Mouse (Mus musculus) activated CD4-positive, CD25-positive, alpha-beta regulatory T cell, adult 4 months (primary cell): ENCODE data around the gene Fitm2. TPM values are rescaled to one million over a fixed set of nuclear protein-coding genes. Genes with fewer than 3 reads are reported as not detected.

Experiments used
- ATAC-seq: one replicate; pipeline ENCODE4 v1.8.0; 2017
- polyA plus RNA-seq, 2 experiments: library from polyadenylated mRNA; unstranded; fragments of 100-300 nt; shearing (Covaris generic); gene quantifications; one replicate each; pipeline ENCODE4 v1.2.1; 2017

Gene Fitm2
- polyA plus RNA-seq: 1 to 10 TPM; 2.0 to 2.4 TPM

- peak; percentile 96 for ATAC-seq
Measured at GRCm38 (mm10) chr2:163472466-163472851, at the start of gene Fitm2. TSS of gene Fitm2 (minus strand) at chr2:163472629.

- ATAC-seq: no peak
Measured at GRCm38 (mm10) chr2:163506300-163507004, 34.0 kb upstream of the Fitm2 start, which contains the start of gene Hnf4a. TSS of gene Hnf4a (plus strand) at chr2:163506808.

GRCm38 (mm10) chr2:163503191-163503590 is 30.8 kb upstream of the Fitm2 start:
- ATAC-seq: no peak

DNA sequence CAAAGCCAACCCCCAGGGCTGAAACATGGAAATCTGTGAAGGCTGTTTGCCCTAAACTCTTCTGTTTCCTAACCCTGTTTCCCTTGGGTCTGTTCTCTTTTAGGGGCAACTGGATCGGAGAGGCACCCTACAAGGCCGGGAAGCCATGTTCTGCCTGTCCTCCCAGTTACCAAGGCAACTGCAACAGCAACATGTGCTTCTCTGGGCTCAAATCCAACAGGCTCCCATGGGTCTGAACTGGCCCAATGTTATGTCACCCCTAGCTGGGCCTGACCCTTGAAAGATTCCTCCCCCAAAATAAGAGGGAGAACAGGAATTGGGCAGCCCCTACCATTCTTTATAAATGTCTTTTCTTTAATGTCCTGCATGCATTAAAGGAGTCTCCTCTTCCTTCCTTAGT is 29.8 kb upstream of the Fitm2 start:
- ATAC-seq: no peak

- ATAC-seq: no peak
Measured at GRCm38 (mm10) chr2:163494456-163494855, 22.0 kb upstream of the Fitm2 start.

DNA sequence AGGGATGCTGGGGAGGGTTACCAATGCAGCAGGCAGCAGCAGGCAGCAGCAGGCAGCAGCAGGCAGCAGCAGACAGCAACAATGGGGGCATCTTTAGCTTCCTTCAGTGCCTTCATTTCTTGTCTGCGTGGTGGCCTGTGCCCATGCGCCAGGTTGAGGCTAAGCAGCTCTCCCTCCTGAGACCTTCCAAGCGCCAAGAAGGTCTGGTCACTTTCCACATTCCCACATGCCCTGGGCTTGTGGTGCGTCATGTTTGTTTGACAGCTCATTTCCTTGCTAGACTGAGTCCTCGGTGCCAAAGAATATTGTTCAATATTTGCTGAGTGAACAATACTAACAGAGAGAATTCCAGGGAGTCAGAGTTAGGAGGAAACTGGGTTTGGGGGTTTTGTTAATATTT is 21.5 kb upstream of the Fitm2 start:
- no peak for ATAC-seq

DNA sequence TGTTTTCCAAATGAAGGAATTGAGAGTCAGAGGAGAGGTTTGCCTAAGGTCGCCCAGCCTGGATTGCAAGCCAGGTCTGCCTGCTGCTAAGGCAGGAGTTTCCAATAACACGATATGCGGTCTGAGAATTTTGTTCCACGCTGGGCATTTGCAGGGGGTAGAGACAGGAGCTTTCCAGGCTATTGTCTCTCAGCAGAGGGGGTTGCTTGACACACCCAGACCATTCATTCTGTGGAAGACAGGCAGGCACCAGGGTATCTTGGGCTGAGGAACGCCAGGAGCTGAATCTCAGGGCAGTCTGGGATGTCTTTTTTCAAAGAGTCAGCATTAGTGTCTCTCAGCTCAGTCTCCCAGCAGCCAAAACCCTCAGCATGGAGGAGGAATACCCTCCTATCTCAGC is 20.6 kb upstream of the Fitm2 start:
- ATAC-seq: no peak

- ATAC-seq: no peak
Measured at GRCm38 (mm10) chr2:163492018-163492417, 19.6 kb upstream of the Fitm2 start, which contains the start of gene R3hdml. TSS of gene R3hdml (plus strand) at chr2:163492318.

DNA sequence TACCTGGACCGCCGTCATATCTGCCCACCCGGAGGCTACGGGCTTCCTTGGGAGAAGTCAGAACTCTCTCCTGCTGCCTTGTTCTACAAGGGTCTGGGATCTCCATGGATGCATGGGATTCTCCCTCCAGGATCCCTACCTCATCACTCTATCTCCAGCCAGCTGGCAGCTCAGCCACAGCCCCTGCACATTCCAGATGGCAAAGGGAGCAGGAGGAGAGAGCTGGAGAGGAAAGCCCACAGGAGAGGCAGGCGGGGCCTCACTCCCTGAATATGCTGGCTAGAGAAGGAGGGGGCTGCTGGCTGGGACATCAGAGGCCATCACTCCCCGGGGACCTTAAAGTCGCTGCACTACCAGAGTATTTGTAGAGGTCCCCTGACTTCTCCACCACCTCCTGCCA is 18.9 kb upstream of the Fitm2 start:
- ATAC-seq: no peak

- ATAC-seq: no peak
Measured at GRCm38 (mm10) chr2:163490656-163491055, 18.2 kb upstream of the Fitm2 start.

GRCm38 (mm10) chr2:163489725-163490291 is 17.4 kb upstream of the Fitm2 start:
- ATAC-seq: no peak

GRCm38 (mm10) chr2:163487360-163487759 is 14.9 kb upstream of the Fitm2 start:
- no peak for ATAC-seq

- no peak for ATAC-seq
Measured at GRCm38 (mm10) chr2:163481539-163482029, 9.2 kb upstream of the Fitm2 start.

DNA sequence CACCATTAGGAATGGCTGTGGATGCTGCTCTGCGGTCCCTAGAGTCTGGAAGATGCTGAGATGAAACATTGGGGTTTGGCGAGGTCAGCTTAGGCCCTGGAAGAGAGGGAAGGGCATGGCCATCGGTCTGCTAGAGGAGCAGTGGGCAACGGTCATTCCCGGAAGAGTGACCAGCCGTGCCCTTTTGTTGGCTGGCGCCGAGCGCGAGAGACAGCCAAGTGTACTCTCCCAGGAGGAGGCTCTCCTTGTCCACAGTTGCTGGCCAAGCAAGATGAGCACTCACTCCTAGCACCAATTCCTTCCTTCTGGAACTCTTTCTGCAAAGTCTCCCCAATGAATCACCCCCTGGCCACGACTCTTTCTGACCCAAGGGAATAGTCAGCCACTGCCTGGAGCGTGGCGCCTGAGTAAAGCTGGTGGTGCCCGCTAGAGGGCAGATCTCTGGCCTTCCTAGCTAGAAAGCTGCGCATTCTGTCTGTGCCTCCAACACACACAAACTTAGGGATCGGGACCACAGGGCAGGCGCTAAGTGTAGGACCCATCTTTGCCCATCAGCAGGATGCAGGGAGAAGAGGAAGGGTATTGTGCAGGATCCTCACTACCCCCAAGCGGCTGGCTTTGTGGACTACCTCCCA is 7.9 kb upstream of the Fitm2 start:
- no peak for ATAC-seq

DNA sequence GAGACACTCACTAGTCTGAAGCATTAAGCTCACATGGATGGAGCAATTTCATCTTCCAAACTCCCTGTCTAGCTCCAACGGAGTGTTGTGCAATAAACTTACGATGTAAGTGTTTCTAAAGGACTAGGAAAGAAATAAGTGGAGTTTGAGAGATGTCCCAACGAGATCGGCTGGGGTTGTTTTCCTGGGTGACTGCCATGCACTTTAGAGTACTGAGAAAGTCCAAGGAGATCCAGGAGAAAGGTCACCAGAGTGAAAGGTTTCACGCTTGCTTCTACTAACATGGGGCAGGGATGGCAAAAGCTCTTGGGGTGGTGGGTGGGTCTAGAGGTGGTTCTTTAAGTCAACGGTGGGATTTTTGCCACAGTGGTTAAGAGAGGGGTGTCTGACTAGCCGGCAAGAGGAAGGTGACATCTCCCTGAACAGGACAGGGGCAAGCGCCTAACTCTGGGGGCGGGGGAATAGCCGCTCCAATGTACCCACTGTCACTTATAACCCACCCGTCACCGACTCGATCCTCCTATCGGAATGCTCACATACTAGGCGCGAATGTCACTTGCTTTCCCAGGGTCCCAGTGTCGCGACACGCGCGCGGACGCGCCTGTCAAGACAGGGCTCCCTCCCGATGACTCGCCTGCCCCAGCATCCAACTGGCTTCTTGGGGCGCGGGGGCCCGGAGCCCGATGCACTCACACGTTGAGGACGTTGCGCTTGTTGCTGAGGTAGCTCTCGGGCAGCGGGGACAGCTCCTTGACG is 541 bp downstream of the Fitm2 start:
- ATAC-seq: no peak

DNA sequence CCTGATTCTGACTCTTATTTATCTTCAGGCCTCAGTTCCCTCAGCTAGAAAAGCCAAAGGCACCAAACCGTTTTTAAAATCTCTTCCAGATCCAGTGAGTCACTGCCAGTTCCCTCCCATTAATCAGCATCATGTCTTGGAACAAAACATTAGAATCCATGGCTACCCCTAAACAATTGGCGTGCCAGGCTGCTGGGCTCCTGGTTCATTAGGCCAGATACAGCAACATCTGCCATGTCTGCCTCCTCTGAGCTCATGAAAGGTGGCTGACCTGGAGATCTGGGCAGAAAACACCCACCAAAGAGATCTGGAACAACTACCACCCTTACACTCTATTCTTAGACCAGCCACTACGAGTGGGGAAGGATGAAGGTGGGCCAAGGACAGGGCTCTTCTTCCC is 1.3 kb downstream of the Fitm2 start:
- no peak for ATAC-seq

DNA sequence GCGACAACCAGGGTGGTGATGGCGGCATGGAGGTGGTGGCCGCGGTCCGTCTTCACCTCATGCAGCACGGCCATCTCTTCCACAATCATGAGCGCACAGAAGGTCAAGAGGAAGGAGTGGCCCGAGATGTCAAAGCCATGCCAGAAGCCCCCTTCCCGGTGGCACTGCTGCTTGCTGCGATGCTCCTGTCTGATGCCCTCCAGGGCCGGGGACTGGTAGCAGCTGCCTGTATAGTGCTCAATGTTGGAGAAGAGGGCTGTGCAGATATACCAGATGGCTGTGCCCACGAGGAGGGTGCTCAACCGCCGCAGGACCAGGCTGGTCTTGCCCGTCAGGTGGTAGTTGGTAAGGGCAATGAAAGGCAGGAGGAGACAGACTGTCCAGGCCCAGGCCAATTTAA is 2.7 kb downstream of the Fitm2 start:
- ATAC-seq: no peak

GRCm38 (mm10) chr2:163468866-163469265 is 3.6 kb downstream of the Fitm2 start:
- no peak for ATAC-seq

DNA sequence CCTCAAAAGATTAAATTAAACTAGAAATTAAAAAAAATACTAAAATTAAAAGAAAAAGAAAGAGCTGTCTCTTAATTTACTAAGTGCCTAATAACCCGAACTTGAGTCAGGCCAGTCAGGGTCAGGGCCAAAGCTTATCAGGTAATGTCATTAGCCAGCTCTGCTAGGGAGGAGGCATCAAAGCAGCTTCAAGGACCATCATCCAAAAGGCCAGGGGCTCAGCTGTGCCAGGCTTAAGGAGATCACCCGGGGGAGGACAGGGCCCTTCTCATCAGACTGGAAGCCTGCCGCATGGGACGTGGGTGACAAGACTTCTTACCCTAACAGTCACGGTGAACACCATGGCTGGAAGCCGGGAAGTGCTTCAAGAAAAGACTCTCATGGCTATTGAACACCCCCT is 4.8 kb downstream of the Fitm2 start:
- ATAC-seq: no peak

- ATAC-seq: no peak
Measured at GRCm38 (mm10) chr2:163466771-163467170, 5.7 kb downstream of the Fitm2 start.

GRCm38 (mm10) chr2:163464562-163464961 is 7.9 kb downstream of the Fitm2 start:
- ATAC-seq: no peak

DNA sequence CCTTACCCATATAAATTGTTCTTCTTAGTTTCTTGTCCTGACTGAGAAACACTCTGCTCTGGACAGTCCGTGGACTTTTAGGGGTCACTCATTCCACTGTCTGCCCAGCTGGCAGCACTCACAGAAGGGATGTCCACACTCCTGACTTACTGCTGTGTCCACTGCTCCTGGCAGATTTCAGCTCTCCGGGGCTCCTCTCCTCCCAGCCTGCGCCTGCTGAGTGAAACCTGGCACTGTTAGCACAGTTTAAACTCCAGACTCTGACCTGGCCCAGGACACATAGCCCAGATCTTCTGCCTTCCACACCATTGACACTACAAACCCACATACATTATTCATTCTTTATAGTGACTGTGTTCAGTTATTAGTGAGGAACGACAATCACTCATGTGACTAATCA is 8.4 kb downstream of the Fitm2 start:
- no peak for ATAC-seq

- no peak for ATAC-seq
Measured at GRCm38 (mm10) chr2:163463251-163463769, 9.1 kb downstream of the Fitm2 start.
